In the genomic region with DNA sequence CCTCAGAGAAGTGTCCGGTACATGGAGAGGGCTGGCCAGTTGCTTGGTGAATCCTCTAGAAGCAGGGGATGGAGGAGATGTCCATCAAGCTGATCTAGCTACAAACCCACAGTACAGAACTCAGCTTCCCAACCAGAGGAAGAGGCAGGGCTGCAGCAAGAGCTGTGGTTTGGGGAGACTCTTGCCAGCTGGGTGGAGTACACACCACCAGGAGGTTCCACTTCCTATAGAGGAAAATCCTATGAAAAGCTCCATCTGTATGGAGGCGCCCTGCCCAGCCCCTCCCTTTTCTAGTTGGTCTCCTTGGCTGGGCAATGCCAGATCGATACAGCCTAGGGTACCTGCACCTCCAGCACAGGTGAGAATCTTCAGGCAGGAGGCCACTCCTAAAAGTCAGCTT, we compare ENCODE assay signal across 22 mouse cellular contexts. TPM values are rescaled to one million over a fixed set of nuclear protein-coding genes. Genes with fewer than 3 reads are reported as not detected.
DNase-seq lines count a peak whose midpoint lies in the region; ATAC-seq and TF ChIP-seq lines count a peak whose summit lies in the region.
"Had no signal": no experiment of that assay in that cellular context is flagged by ENCODE, and none has a peak within 500 bp of the region (broad histone marks: within the 10 kb centered on the region; RNA-seq: fewer than 3 reads in every experiment).

No protein-coding gene starts in this region.

- H3K9me3 ChIP-seq in limb, embryonic 14.5 days (ENCODE audit: control insufficient read depth, low read length), result no peaks in the 10 kb centered on the region
- H3K9me3 ChIP-seq: embryonic facial prominence, embryonic 12.5 days; forebrain, embryonic 15.5 days; kidney, embryonic 15.5 days; midbrain, embryonic 15.5 days; neural tube, embryonic 15.5 days had no signal

- H3K4me1 ChIP-seq in heart, adult 2 months (ENCODE audit: control insufficient read depth, insufficient read depth, low read length), result peaks cover 27% of the 10 kb centered on the region
- H3K4me1 ChIP-seq in kidney, adult 2 months (ENCODE audit: control insufficient read depth, insufficient read depth, low read length), result peaks cover 42% of the 10 kb centered on the region
- peaks cover 42% of the 10 kb centered on the region for H3K4me1 ChIP-seq in brown adipose tissue, adult 24 weeks (ENCODE audit: control insufficient read depth, insufficient read depth, insufficient read length, low read length)
- peaks cover 40% of the 10 kb centered on the region for H3K4me1 ChIP-seq in limb, embryonic 14.5 days (ENCODE audit: control insufficient read depth, insufficient read depth, low read length)

- peak overlapping the region; percentile 78; the same call in 1 of the 2 replicates for H3K4me2 ChIP-seq in limb, embryonic 14.5 days (replicated peaks; ENCODE audit: low read depth, low read length, severe bottlenecking)
- H3K4me2 ChIP-seq: forebrain, embryonic 15.5 days; kidney, embryonic 15.5 days; liver, embryonic 11.5 days; midbrain, embryonic 15.5 days; neural tube, embryonic 15.5 days had no signal

- TF ChIP-seq POLR2A in heart, adult 2 months (IDR thresholded peaks at IDR 0.05; ENCODE audit: insufficient read depth, low read depth, low read length), result no peak
- TF ChIP-seq POLR2A in kidney, adult 2 months (IDR thresholded peaks at IDR 0.05; ENCODE audit: low read depth, low read length), result no peak
- TF ChIP-seq POLR2A in limb, embryonic 14.5 days (IDR thresholded peaks at IDR 0.05; ENCODE audit: borderline replicate concordance, extremely low read depth, insufficient read depth, insufficient read length), result no peak

- no peak for DNase-seq in heart, adult 2 months
- DNase-seq in heart, postnatal 36 days, result no peak
- DNase-seq in kidney, adult 2 months, result no peak
- DNase-seq in kidney, postnatal 10 days, result no peak
- no peak for DNase-seq in limb, embryonic 14.5 days (ENCODE audit: low spot score)
- DNase-seq in cerebellum, postnatal 36 days, result no peak
- no peak for DNase-seq in c-Kit-positive CD71-positive TER-119-positive erythroid progenitor cells, embryonic 14.5 days (ENCODE audit: low spot score)
- DNase-seq: cerebellum, adult 8-10 months; lung, adult 2 months; right cerebral cortex, postnatal 14 days; thymus, adult 18-20 months; thymus, postnatal 4 days had no signal

- no peak overlapping the region for H3K4me3 ChIP-seq in heart, adult 2 months
- peak overlapping the region; percentile 9; the same call in 1 of the 2 replicates for H3K4me3 ChIP-seq in kidney, adult 2 months (ENCODE audit: insufficient read depth, low read depth, low read length)
- no peak overlapping the region for H3K4me3 ChIP-seq in brown adipose tissue, adult 24 weeks (ENCODE audit: insufficient read depth, low read depth, low read length)
- H3K4me3 ChIP-seq in limb, embryonic 14.5 days (replicated peaks; ENCODE audit: low read length), result no peak overlapping the region
- H3K4me3 ChIP-seq: embryonic facial prominence, embryonic 12.5 days; forebrain, embryonic 15.5 days; kidney, embryonic 15.5 days; midbrain, embryonic 15.5 days; neural tube, embryonic 15.5 days had no signal

- no peak for ATAC-seq in limb, embryonic 14.5 days (ENCODE audit: low FRiP score, low read depth)
- ATAC-seq: forebrain, embryonic 15.5 days; hindbrain, embryonic 16.5 days; intestine, embryonic 16.5 days; midbrain, embryonic 15.5 days had no signal

- WGBS in heart, adult 2 months, result 59% methylated on average over 3 of the region's 3 CpGs
- WGBS in kidney, adult 2 months, result 77% methylated on average over 3 of the region's 3 CpGs
- 73% methylated on average over 3 of the region's 3 CpGs for WGBS in limb, embryonic 14.5 days

- no peak overlapping the region for H3K9ac ChIP-seq in heart, adult 2 months (ENCODE audit: low read depth, low read length)
- H3K9ac ChIP-seq in limb, embryonic 14.5 days (ENCODE audit: low read depth, low read length, severe bottlenecking), result no peak overlapping the region
- H3K9ac ChIP-seq: embryonic facial prominence, embryonic 12.5 days; forebrain, embryonic 15.5 days; kidney, embryonic 15.5 days; midbrain, embryonic 15.5 days; neural tube, embryonic 15.5 days had no signal

- peak; percentile 13; the same call in 1 of the 2 replicates for TF ChIP-seq CTCF in heart, adult 2 months (IDR thresholded peaks at IDR 0.05)
- TF ChIP-seq CTCF in kidney, adult 2 months (conservative IDR thresholded peaks at IDR 0.05; ENCODE audit: insufficient read depth, insufficient read length, low read depth, low read length), result no peak

- H3K27ac ChIP-seq in heart, adult 2 months, result peak overlapping the region; percentile 42
- peak overlapping the region; percentile 26 for H3K27ac ChIP-seq in kidney, adult 2 months (ENCODE audit: insufficient read depth, low read depth, low read length)
- H3K27ac ChIP-seq in brown adipose tissue, adult 24 weeks (replicated peaks; ENCODE audit: low read depth, low read length), result 0 out of 2 replicates have a peak overlapping the region, but pooled peaks have one; percentile 7
- no peak overlapping the region for H3K27ac ChIP-seq in limb, embryonic 14.5 days (replicated peaks; ENCODE audit: low read depth, low read length)
- H3K27ac ChIP-seq: embryonic facial prominence, embryonic 12.5 days; forebrain, embryonic 15.5 days; kidney, embryonic 15.5 days; midbrain, embryonic 15.5 days; neural tube, embryonic 15.5 days had no signal

- H3K79me2 ChIP-seq in heart, adult 2 months (replicated peaks; ENCODE audit: control insufficient read depth, insufficient read depth, low read length), result no peaks in the 10 kb centered on the region

- peaks cover 10% of the 10 kb centered on the region for H3K36me3 ChIP-seq in heart, adult 2 months (ENCODE audit: control insufficient read depth, insufficient read depth, low read length)
- no peaks in the 10 kb centered on the region for H3K36me3 ChIP-seq in kidney, adult 2 months (ENCODE audit: control insufficient read depth, insufficient read depth, low read length)
- peaks cover 9% of the 10 kb centered on the region; the same call in 1 of the 2 replicates for H3K36me3 ChIP-seq in limb, embryonic 14.5 days (ENCODE audit: control insufficient read depth, insufficient read depth, low read length)
- H3K36me3 ChIP-seq: forebrain, embryonic 15.5 days; kidney, embryonic 15.5 days; midbrain, embryonic 15.5 days; neural tube, embryonic 15.5 days had no signal

- TF ChIP-seq EP300 in heart, adult 2 months (IDR thresholded peaks at IDR 0.05; ENCODE audit: insufficient read depth, low read depth, low read length), result no peak

- intact Hi-C loops in heart, adult 2 months (cut with DNase I), result loop anchor here (2.0 kb wide), 2 partner anchors 18 to 30 kb away; no protein-coding TSS in a partner anchor
- intact Hi-C loops in heart, postnatal 36 days (cut with DNase I), result no loop called here

- H3K27me3 ChIP-seq in heart, adult 2 months (ENCODE audit: control insufficient read depth, insufficient read depth, low read length), result no peaks in the 10 kb centered on the region
- H3K27me3 ChIP-seq in kidney, adult 2 months (replicated peaks; ENCODE audit: control insufficient read depth, insufficient read depth, low read length), result no peaks in the 10 kb centered on the region
- no peaks in the 10 kb centered on the region for H3K27me3 ChIP-seq in limb, embryonic 14.5 days (ENCODE audit: control insufficient read depth, insufficient read depth, low read length)
- H3K27me3 ChIP-seq: embryonic facial prominence, embryonic 12.5 days; forebrain, embryonic 15.5 days; kidney, embryonic 15.5 days; midbrain, embryonic 15.5 days had no signal

RNA-seq across cellular contexts. Expression of gene Tns1, which starts 57.7 kb away (rescaled TPM):
- total RNA-seq in heart, adult 2 months (2021), result 100 to 1,000 TPM; 629 to 748 TPM
- polyA plus RNA-seq in heart, adult 2 months (2012; rRNA removed), result 329 and 365 TPM in 2 replicates
- 100 to 1,000 TPM; 672 to 786 TPM for total RNA-seq in heart, postnatal 36 days (2021)
- 400 and 465 TPM in 2 replicates for polyA plus RNA-seq in kidney, adult 2 months (2012; rRNA removed)
- 237 and 280 TPM in 2 replicates for polyA plus RNA-seq in brown adipose tissue, adult 24 weeks (2012; ENCODE audit: insufficient read depth, insufficient read length, missing spikeins)
- 38.0 and 67.2 TPM in 2 replicates for polyA plus RNA-seq in limb, embryonic 14.5 days (2012; rRNA removed)
- 51.3 and 55.9 TPM in 2 replicates for polyA plus RNA-seq in limb, embryonic 14.5 days (2014; fragmentation: Nextera tagmentation; extraction: Ambion mirVana)

RNA-seq across cellular contexts. Expression of gene Rufy4, which starts 58.8 kb away (rescaled TPM):
- total RNA-seq in heart, adult 2 months (2021), result 1 to 10 TPM; 1.1 to 1.2 TPM
- 0.59 and 1.0 TPM in 2 replicates for polyA plus RNA-seq in heart, adult 2 months (2012; rRNA removed)
- 1 to 10 TPM in 1 of 2 experiments, under 1 TPM in 1; 0.69 to 1.2 TPM for total RNA-seq in heart, postnatal 36 days (2021)
- polyA plus RNA-seq in kidney, adult 2 months (2012; rRNA removed), result 2.4 and 3.3 TPM in 2 replicates
- 1.8 and 2.1 TPM in 2 replicates for polyA plus RNA-seq in brown adipose tissue, adult 24 weeks (2012; ENCODE audit: insufficient read depth, insufficient read length, missing spikeins)
- 0.65 and 0.72 TPM in 2 replicates for polyA plus RNA-seq in limb, embryonic 14.5 days (2012; rRNA removed)
- 0.46 and 0.48 TPM in 2 replicates for polyA plus RNA-seq in limb, embryonic 14.5 days (2014; fragmentation: Nextera tagmentation; extraction: Ambion mirVana)
- polyA plus RNA-seq: cortical plate, adult 2 months had no signal
